Mouse (Mus musculus) urinary bladder, postnatal 14 days (tissue): ENCODE measurements around the gene Lrfn4.

Experiments
- DNase-seq: peaks from one replicate; pipeline ENCODE4 v3.0.0; 2021; ENCODE audit warnings: low spot score

Lrfn4 gene

GRCm38 (mm10) chr19:4568832-4569231, 46.6 kb downstream of the Lrfn4 start:
- no peak for DNase-seq

GRCm38 (mm10) chr19:4567665-4568064, 47.8 kb downstream of the Lrfn4 start:
- no peak for DNase-seq

GRCm38 (mm10) chr19:4566880-4567279, 48.6 kb downstream of the Lrfn4 start:
- no peak for DNase-seq

- no peak for DNase-seq
Observed at GRCm38 (mm10) chr19:4565678-4566077, 49.8 kb downstream of the Lrfn4 start.
